Mouse (Mus musculus) heart, postnatal 0 days (tissue): ENCODE measurements around the gene Tmem82. TPM values are rescaled to one million over a fixed set of nuclear protein-coding genes. Genes with fewer than 3 reads are reported as not detected.

Experiments used
- ATAC-seq: fragments of 200-750 bp; cut with Nextera tagmentation; 2 replicates; pipeline ENCODE4 v1.8.0; 2017; ENCODE audit warnings: low read depth, moderate number of reproducible peaks, moderate library complexity; ENCODE audit not compliant: insufficient read depth
- DNase-seq: peaks from one replicate; pipeline ENCODE4 v3.0.0-alpha.2; 2016; ENCODE audit warnings: low spot score
- H3K27ac ChIP-seq: fragments of 300-500 bp; sonication (generic); 2 replicates; pipeline ENCODE4 v1.5.1; 2014; ENCODE audit warnings: low read depth, mild to moderate bottlenecking
- H3K27me3 ChIP-seq: fragments of 300-500 bp; sonication (generic); 2 replicates; pipeline ENCODE4 v1.6.1; 2014; ENCODE audit warnings: low read length, mixed read lengths; ENCODE audit not compliant: control insufficient read depth, insufficient read depth
- H3K36me3 ChIP-seq: fragments of 300-500 bp; sonication (generic); replicated peaks from 2 replicates; pipeline ENCODE4 v1.6.1; 2014; ENCODE audit warnings: low read length, mixed read lengths; ENCODE audit not compliant: control insufficient read depth, insufficient read depth
- H3K4me1 ChIP-seq: fragments of 300-500 bp; sonication (generic); 2 replicates; pipeline ENCODE4 v1.6.1; 2014; ENCODE audit warnings: antibody characterized with exemption; ENCODE audit not compliant: control insufficient read depth, insufficient read depth
- H3K4me2 ChIP-seq: fragments of 300-500 bp; sonication (generic); 2 replicates; pipeline ENCODE4 v1.6.1; 2014; ENCODE audit warnings: low read depth, mild to moderate bottlenecking, low read length, moderate library complexity
- H3K4me3 ChIP-seq: fragments of 300-500 bp; sonication (generic); 2 replicates; pipeline ENCODE4 v1.5.1; 2014; ENCODE audit warnings: low read depth, low read length
- H3K9ac ChIP-seq: fragments of 300-500 bp; sonication (generic); replicated peaks from 2 replicates; pipeline ENCODE4 v1.6.1; 2014; ENCODE audit warnings: low read depth, low read length, mixed read lengths
- H3K9me3 ChIP-seq: fragments of 300-500 bp; sonication (generic); replicated peaks from 2 replicates; pipeline ENCODE4 v1.6.1; 2016; ENCODE audit warnings: low read length; ENCODE audit not compliant: control insufficient read depth
- CTCF ChIP-seq: IDR thresholded peaks from 2 replicates; pipeline ENCODE4 v1.5.1; 2016; ENCODE audit warnings: antibody characterized with exemption, control low read depth, low read depth
- EP300 ChIP-seq: IDR thresholded peaks from 2 replicates; pipeline ENCODE4 v1.6.1; 2016; ENCODE audit warnings: antibody characterized with exemption, low read depth
- WGBS: fragments of 180-500 bp; shearing (Covaris S2); extraction: QIAGEN DNeasy Blood & Tissue Kit; methylation state at CpG from one replicate; pipeline ENCODE4 v1.1.7; 2014; 5-methylcytosine and 5-hydroxymethylcytosine counted together
- polyA plus RNA-seq: library from polyadenylated mRNA; unstranded; fragments of >200 nt; fragmentation: Nextera tagmentation; extraction: Ambion mirVana; gene quantifications from 2 replicates; pipeline ENCODE4 v1.2.1, GENCODE M21; 2015
- total RNA-seq: library from RNA; depleted of rRNA; stranded (reverse); fragments of >200 nt; gene quantifications from 2 replicates; pipeline ENCODE4 v1.2.3, GENCODE M21; 2014; ENCODE audit warnings: low replicate concordance

Tmem82 gene
- total and polyA plus RNA-seq, 2 experiments from 2014 or later: 6.1 to 6.8 TPM

DNA sequence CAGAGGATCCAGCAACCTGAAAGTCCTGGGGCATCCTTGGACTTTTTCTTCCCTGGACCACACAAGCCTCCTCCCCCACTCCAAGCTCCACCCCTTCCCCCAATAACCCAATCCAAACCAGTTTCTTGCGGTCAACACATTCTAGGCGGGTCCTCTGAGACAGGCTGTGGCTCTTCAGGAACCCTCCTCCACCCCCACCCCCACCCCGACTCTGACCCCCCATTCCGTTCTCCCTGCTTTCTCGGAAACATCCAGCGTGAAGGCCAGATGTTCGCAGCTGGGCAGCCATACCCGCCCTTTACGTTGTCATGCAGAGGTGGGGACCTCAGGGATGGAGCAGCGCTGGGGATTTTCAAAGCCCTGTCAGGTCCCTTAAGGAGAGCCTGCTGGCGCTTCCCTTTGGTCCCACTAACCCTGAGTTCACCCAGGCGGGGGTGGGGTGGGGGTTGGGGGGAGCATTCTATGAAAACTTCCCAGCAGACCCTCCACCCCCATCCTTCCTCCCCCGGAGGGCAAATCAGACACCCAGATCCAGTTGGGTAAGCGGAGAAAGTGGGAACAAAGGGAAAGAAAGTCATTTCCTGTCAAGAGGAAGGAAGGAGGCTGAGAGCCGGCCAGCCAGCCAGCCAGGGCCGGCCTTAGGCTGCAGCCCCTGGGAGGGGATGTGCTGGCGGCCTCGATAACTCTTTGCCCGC lies 20.1 kb downstream of the Tmem82 start:
- DNase-seq (peak; percentile 67), ATAC-seq (peak; percentile 40)
- H3K9me3 ChIP-seq: no peaks in the 10 kb centered on the region
- TF ChIP-seq EP300 (peak; percentile 31; the same call in 1 of the 2 replicates), CTCF (no peak)
- peak overlapping the region; percentile 63 for H3K9ac ChIP-seq
- H3K27ac ChIP-seq: peak overlapping the region; percentile 86
- 7% methylated on average over 19 of the region's 19 CpGs for WGBS
- H3K4me1 ChIP-seq: peaks cover 40% of the 10 kb centered on the region
- no peaks in the 10 kb centered on the region for H3K27me3 ChIP-seq
- H3K36me3 ChIP-seq: peaks cover 23% of the 10 kb centered on the region
- H3K4me3 ChIP-seq: peak overlapping the region; percentile 61
- peak overlapping the region; percentile 83 for H3K4me2 ChIP-seq

DNA sequence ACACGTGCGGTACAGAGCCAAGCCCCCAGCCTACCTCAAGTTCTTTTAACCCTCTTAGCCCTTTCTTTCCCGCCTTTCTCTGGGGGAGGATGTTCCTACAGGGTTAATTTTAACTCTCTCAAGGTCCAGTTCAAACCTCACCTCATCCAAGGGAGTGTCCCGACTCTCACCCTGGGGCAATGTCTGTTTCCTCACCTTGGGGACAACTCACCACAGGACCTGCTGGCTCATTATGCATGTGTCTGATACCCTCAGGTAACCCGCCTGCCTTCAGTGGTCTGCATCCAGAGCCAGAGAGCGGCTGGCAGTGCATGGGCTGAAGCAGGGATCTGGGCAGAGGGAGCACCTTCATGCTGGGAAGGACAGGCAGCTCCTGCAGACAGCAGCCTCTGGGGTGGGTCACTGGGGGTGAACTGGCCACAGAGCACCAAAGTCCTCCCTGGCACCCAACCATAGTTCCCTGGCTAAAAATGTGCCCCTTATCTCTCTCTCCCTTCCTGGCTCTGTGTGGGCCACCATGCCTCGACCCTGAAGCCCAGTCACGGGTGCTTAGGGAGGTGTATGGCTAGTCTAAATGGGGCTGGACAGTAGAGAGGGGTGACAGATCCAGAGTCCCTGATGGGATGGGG lies 21.6 kb downstream of the Tmem82 start:
- Histone ChIP-seq H3K4me1 (peaks cover 28% of the 10 kb centered on the region), H3K9ac (peak overlapping the region; percentile 22; the same call in 1 of the 2 replicates), H3K36me3 (peaks cover 34% of the 10 kb centered on the region), H3K4me3 (no peak overlapping the region), H3K27me3 (no peaks in the 10 kb centered on the region), H3K9me3 (no peaks in the 10 kb centered on the region), H3K4me2 (no peak overlapping the region), H3K27ac (peak overlapping the region; percentile 1; the same call in 1 of the 2 replicates)
- no peak for DNase-seq
- WGBS: 64% methylated on average over 8 of the region's 8 CpGs
- ATAC-seq: no peak
- TF ChIP-seq EP300 (no peak), CTCF (no peak)

DNA sequence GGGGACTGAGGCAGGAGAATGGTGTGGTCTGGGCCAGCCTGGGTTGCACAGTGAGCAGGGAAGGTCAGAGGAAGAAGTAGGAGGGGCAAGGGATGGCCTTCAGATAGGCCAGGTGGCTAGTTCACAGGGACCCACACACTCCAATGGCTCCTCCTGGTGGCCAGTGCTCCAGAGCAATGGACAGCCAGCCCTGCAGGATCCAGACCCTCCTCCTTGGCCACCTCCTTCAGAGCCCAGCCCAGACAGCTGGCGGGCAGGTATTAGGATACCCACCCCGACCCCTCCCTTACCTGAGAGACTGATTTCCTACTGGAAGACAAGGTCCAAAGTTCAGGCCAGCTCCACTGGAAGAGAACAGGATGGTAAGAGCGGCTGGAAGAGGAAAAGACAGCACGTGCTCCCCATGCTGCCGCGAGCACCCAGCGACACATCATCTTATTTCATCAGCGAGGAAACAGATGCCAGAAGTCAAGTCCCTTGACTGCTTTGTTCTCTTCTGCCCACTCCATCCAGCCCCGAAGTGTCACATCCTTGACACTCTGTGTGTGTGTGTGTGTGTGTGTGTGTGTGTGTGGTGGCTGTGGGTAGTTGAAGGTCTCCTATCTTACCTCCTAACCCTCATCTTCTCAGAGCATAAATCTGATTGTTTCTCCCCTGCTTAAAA lies 22.7 kb downstream of the Tmem82 start:
- Histone ChIP-seq H3K9me3 (no peaks in the 10 kb centered on the region), H3K4me1 (peaks cover 17% of the 10 kb centered on the region), H3K36me3 (peaks cover 38% of the 10 kb centered on the region), H3K4me3 (no peak overlapping the region), H3K4me2 (no peak overlapping the region), H3K27me3 (no peaks in the 10 kb centered on the region), H3K27ac (no peak overlapping the region), H3K9ac (no peak overlapping the region)
- WGBS: 73% methylated on average over 9 of the region's 9 CpGs
- ATAC-seq (no peak), DNase-seq (no peak)
- TF ChIP-seq CTCF: peak; percentile 14; the same call in 1 of the 2 replicates
- TF ChIP-seq EP300: no peak

DNA sequence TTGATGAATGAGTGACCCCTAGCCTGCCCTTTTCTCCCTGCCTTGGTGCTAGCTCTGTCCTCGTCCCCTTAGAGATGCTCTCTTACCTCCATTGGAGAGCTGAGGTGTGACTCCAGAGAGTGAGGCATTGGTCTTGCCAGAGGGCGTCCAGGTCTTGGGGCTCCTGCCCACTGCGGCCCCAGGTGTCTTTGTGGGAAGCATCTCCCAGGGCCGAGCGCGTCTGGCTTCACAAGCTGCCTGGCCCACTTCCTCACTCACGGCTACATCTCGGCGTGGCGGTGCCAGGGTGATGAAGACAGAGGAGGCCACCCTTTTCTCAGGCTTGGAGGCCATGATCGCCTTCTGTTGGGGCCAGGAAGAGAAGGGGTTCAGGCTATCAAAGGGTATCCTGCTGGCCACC lies 23.3 kb downstream of the Tmem82 start:
- no peak overlapping the region for H3K4me3 ChIP-seq
- DNase-seq (no peak), ATAC-seq (no peak)
- H3K4me1 ChIP-seq: peaks cover 15% of the 10 kb centered on the region
- H3K9ac ChIP-seq: no peak overlapping the region
- H3K27me3 ChIP-seq: no peaks in the 10 kb centered on the region
- no peak overlapping the region for H3K4me2 ChIP-seq
- no peaks in the 10 kb centered on the region for H3K9me3 ChIP-seq
- no peak overlapping the region for H3K27ac ChIP-seq
- H3K36me3 ChIP-seq: peaks cover 42% of the 10 kb centered on the region
- 94% methylated on average over 11 of the region's 11 CpGs for WGBS
- TF ChIP-seq EP300 (no peak), CTCF (no peak)

DNA sequence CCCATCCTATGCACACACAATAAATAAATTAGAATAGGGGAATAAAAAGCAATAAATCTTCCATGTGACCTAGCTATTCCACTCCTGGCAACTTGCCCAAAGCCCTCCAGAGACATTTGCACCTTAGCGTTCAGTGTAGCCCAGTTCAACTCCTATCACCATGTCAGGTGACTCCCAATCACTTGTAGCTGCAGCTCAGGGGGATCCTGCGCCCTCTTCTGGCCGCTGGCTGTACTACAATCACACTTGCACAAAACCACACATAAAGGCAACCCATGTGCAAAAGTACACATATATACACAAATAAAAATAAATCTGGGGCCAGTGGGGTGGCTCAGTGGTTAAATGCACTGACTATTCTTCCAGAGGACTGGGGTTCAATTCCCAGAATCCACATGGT lies 26.9 kb downstream of the Tmem82 start:
- peak; percentile 66 for TF ChIP-seq CTCF
- no peak for TF ChIP-seq EP300
- ATAC-seq: no peak
- Histone ChIP-seq H3K4me2 (no peak overlapping the region), H3K9me3 (no peaks in the 10 kb centered on the region), H3K9ac (no peak overlapping the region), H3K4me3 (no peak overlapping the region), H3K27me3 (no peaks in the 10 kb centered on the region), H3K27ac (no peak overlapping the region), H3K36me3 (peaks cover 70% of the 10 kb centered on the region), H3K4me1 (no peaks in the 10 kb centered on the region)
- no peak for DNase-seq
- 14% methylated on average over 3 of the region's 3 CpGs for WGBS
